Mouse (Mus musculus) neural tube, embryonic 15.5 days (tissue): ENCODE data around the gene Gpr4. TPM values are rescaled to one million over a fixed set of nuclear protein-coding genes. Genes with fewer than 3 reads are reported as not detected.

Experiments
- ATAC-seq: fragments of 200-750 bp; cut with Nextera tagmentation; 2 replicates; pipeline ENCODE4 v1.8.0; 2017; ENCODE audit warnings: mild to moderate bottlenecking, moderate TSS enrichment, moderate library complexity; ENCODE audit not compliant: low FRiP score
- H3K27ac ChIP-seq: fragments of 300-500 bp; sonication (generic); replicated peaks from 2 replicates; pipeline ENCODE4 v1.5.1; 2015; ENCODE audit warnings: mild to moderate bottlenecking, inconsistent platforms
- H3K27me3 ChIP-seq: fragments of 300-500 bp; sonication (generic); replicated peaks from 2 replicates; pipeline ENCODE4 v1.6.1; 2015; ENCODE audit warnings: inconsistent platforms
- H3K36me3 ChIP-seq: fragments of 300-500 bp; sonication (generic); 2 replicates; pipeline ENCODE4 v1.6.1; 2015; ENCODE audit warnings: inconsistent platforms
- H3K4me1 ChIP-seq: fragments of 300-500 bp; sonication (generic); 2 replicates; pipeline ENCODE4 v1.6.1; 2015; ENCODE audit warnings: inconsistent platforms
- H3K4me2 ChIP-seq: fragments of 300-500 bp; sonication (generic); 2 replicates; pipeline ENCODE4 v1.6.1; 2015; ENCODE audit warnings: inconsistent platforms, mild to moderate bottlenecking, moderate library complexity
- H3K4me3 ChIP-seq: fragments of 300-500 bp; sonication (generic); replicated peaks from 2 replicates; pipeline ENCODE4 v1.5.1; 2015; ENCODE audit warnings: mild to moderate bottlenecking, inconsistent platforms
- H3K9ac ChIP-seq: fragments of 300-500 bp; sonication (generic); replicated peaks from 2 replicates; pipeline ENCODE4 v1.6.1; 2015; ENCODE audit warnings: mild to moderate bottlenecking, inconsistent platforms
- H3K9me3 ChIP-seq: fragments of 300-500 bp; sonication (generic); replicated peaks from 2 replicates; pipeline ENCODE4 v1.6.1; 2016; ENCODE audit warnings: inconsistent platforms
- WGBS: fragments of 180-500 bp; shearing (Covaris S2); methylation state at CpG from one replicate; pipeline ENCODE4 v1.1.7; 2015; ENCODE audit warnings: mixed read lengths; 5-methylcytosine and 5-hydroxymethylcytosine counted together
- polyA plus RNA-seq: library from polyadenylated mRNA; unstranded; fragments of >200 nt; fragmentation: Nextera tagmentation; extraction: Ambion mirVana; gene quantifications from 2 replicates; pipeline ENCODE4 v1.2.1, GENCODE M21; 2015

Gene Gpr4
- polyA plus RNA-seq, 1 experiment from 2014 or later, result 3.1 TPM

GRCm38 (mm10) chr7:19245083-19245482 lies 32.7 kb downstream of the Gpr4 start:
- Histone ChIP-seq H3K27ac (no peak overlapping the region), H3K4me2 (no peak overlapping the region), H3K4me3 (no peak overlapping the region), H3K9me3 (no peaks in the 10 kb centered on the region), H3K9ac (no peak overlapping the region), H3K27me3 (no peaks in the 10 kb centered on the region), H3K36me3 (peaks cover 17% of the 10 kb centered on the region), H3K4me1 (no peaks in the 10 kb centered on the region)
- ATAC-seq, result no peak
- WGBS, result 86% methylated on average over 3 of the region's 3 CpGs

- Histone ChIP-seq H3K4me1 (no peaks in the 10 kb centered on the region), H3K36me3 (peaks cover 17% of the 10 kb centered on the region), H3K9me3 (no peaks in the 10 kb centered on the region), H3K4me2 (no peak overlapping the region), H3K27me3 (no peaks in the 10 kb centered on the region), H3K4me3 (no peak overlapping the region), H3K9ac (no peak overlapping the region), H3K27ac (no peak overlapping the region)
- 90% methylated on average over 1 of the region's 1 CpGs for WGBS
- no peak for ATAC-seq
Observed at GRCm38 (mm10) chr7:19246855-19247254, 34.5 kb downstream of the Gpr4 start.

DNA sequence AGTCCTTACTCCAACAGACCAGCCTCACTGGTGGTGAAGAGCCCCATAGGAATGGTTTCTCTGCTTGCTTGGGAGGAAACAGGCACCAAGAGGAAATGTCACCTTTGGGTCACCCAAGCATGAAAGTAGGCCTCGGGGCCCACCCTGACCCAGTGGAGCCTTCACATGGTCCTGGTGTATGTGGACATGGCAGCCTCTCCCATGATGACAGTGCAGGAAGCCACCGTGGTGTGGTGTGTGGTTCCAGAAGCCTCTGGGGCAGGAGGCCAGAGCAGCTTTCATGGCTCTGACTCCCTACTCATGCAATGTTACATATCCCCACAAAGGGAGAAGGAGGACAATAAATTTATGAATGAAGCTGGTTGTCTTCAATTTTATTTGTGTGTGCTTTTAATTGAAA lies 35.2 kb downstream of the Gpr4 start:
- H3K27me3 ChIP-seq, result no peaks in the 10 kb centered on the region
- no peaks in the 10 kb centered on the region for H3K4me1 ChIP-seq
- H3K27ac ChIP-seq, result no peak overlapping the region
- H3K4me2 ChIP-seq, result no peak overlapping the region
- H3K9ac ChIP-seq, result no peak overlapping the region
- no peak overlapping the region for H3K4me3 ChIP-seq
- peaks cover 17% of the 10 kb centered on the region for H3K36me3 ChIP-seq
- ATAC-seq, result no peak
- 100% methylated on average over 2 of the region's 2 CpGs for WGBS
- no peaks in the 10 kb centered on the region for H3K9me3 ChIP-seq

DNA sequence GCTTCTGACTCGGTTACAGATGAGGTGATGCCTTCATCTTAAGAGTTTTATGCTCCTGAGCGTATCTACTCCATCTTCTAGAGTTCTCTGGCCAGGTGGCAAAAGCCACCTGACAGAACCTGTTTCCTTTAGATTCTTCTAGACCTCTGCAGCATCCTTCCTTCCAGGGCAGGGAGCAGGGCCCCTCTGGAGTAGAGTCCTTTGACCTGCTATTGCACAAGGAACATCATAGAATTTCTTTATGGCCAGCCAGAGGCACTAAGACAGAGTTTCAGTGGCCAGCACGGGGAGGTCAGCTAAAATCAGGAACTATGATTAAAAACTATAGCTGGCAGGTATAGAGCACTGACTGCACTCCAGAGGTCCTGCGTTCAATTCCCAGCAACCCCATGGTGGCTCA lies 39.7 kb downstream of the Gpr4 start:
- no peaks in the 10 kb centered on the region for H3K9me3 ChIP-seq
- no peak for ATAC-seq
- H3K36me3 ChIP-seq, result peaks cover 14% of the 10 kb centered on the region; the same call in 1 of the 2 replicates
- WGBS, result 85% methylated on average over 4 of the region's 4 CpGs
- H3K4me1 ChIP-seq, result no peaks in the 10 kb centered on the region
- H3K27me3 ChIP-seq, result no peaks in the 10 kb centered on the region
- no peak overlapping the region for H3K4me2 ChIP-seq
- no peak overlapping the region for H3K9ac ChIP-seq
- H3K27ac ChIP-seq, result no peak overlapping the region
- H3K4me3 ChIP-seq, result no peak overlapping the region

- H3K36me3 ChIP-seq, result peaks cover 27% of the 10 kb centered on the region
- no peak overlapping the region for H3K4me2 ChIP-seq
- ATAC-seq, result no peak
- H3K4me3 ChIP-seq, result no peak overlapping the region
- no peaks in the 10 kb centered on the region for H3K4me1 ChIP-seq
- H3K9ac ChIP-seq, result no peak overlapping the region
- WGBS, result 65% methylated on average over 5 of the region's 5 CpGs
- no peak overlapping the region for H3K27ac ChIP-seq
- H3K27me3 ChIP-seq, result no peaks in the 10 kb centered on the region
- no peaks in the 10 kb centered on the region for H3K9me3 ChIP-seq
Observed at GRCm38 (mm10) chr7:19253437-19253836, 41.1 kb downstream of the Gpr4 start.

GRCm38 (mm10) chr7:19255395-19255794 lies 43.1 kb downstream of the Gpr4 start:
- no peak overlapping the region for H3K27ac ChIP-seq
- H3K9ac ChIP-seq, result no peak overlapping the region
- H3K36me3 ChIP-seq, result peaks cover 47% of the 10 kb centered on the region
- H3K4me1 ChIP-seq, result no peaks in the 10 kb centered on the region
- H3K4me3 ChIP-seq, result no peak overlapping the region
- H3K4me2 ChIP-seq, result no peak overlapping the region
- 79% methylated on average over 17 of the region's 17 CpGs for WGBS
- ATAC-seq, result no peak
- no peaks in the 10 kb centered on the region for H3K27me3 ChIP-seq
- H3K9me3 ChIP-seq, result no peaks in the 10 kb centered on the region

- 88% methylated on average over 7 of the region's 7 CpGs for WGBS
- Histone ChIP-seq H3K9ac (no peak overlapping the region), H3K4me1 (no peaks in the 10 kb centered on the region), H3K27ac (no peak overlapping the region), H3K27me3 (no peaks in the 10 kb centered on the region), H3K36me3 (peaks cover 54% of the 10 kb centered on the region), H3K9me3 (no peaks in the 10 kb centered on the region), H3K4me3 (no peak overlapping the region), H3K4me2 (no peak overlapping the region)
- no peak for ATAC-seq
Observed at GRCm38 (mm10) chr7:19256567-19256966, 44.2 kb downstream of the Gpr4 start.

DNA sequence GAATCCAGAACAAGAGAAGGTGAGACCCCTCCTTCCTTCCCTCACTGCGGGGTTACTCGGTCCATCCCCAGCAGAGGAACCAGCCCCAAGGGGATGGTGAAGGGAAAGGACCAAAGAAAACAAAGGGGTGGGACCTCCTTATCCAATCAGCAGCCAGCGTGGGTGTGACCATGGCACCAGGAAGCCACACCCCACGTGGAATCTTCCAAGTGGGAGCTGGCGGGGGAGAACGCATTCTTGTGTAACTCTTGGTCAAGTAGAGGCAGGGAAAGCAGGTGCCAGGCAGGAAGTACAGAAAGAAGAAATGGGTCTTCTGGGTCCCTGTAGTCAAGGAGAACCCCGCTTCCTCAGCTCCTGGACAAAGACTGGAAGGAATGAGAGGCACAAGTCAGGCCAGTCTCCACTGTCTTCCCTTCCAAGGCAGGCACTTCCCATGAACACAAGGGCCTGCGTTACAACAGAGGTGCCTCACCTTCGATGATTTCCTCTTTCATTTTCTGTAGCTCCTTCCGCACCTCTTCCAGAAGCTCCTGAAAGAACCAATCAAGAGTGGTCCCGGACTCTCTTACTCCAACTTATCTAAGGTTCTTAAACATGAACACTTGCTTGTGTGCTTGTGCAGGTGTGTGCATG lies 45.2 kb downstream of the Gpr4 start:
- WGBS, result 37% methylated on average over 11 of the region's 11 CpGs

GRCm38 (mm10) chr7:19258336-19258735 lies 46.0 kb downstream of the Gpr4 start:
- no peak overlapping the region for H3K27ac ChIP-seq
- no peaks in the 10 kb centered on the region for H3K27me3 ChIP-seq
- no peaks in the 10 kb centered on the region for H3K9me3 ChIP-seq
- peaks cover 70% of the 10 kb centered on the region for H3K36me3 ChIP-seq
- H3K4me1 ChIP-seq, result no peaks in the 10 kb centered on the region
- WGBS, result 79% methylated on average over 3 of the region's 3 CpGs
- no peak overlapping the region for H3K4me2 ChIP-seq
- ATAC-seq, result no peak
- no peak overlapping the region for H3K4me3 ChIP-seq
- H3K9ac ChIP-seq, result no peak overlapping the region

More for the DNA sequence above, 45.2 kb downstream of the Gpr4 start:
- H3K27ac ChIP-seq, result no peak overlapping the region
- H3K9me3 ChIP-seq, result no peaks in the 10 kb centered on the region
- H3K9ac ChIP-seq, result no peak overlapping the region
- no peaks in the 10 kb centered on the region for H3K4me1 ChIP-seq
- H3K36me3 ChIP-seq, result peaks cover 62% of the 10 kb centered on the region
- peak; percentile 68 for ATAC-seq
- no peak overlapping the region for H3K4me2 ChIP-seq
- H3K27me3 ChIP-seq, result no peaks in the 10 kb centered on the region
- H3K4me3 ChIP-seq, result no peak overlapping the region

DNA sequence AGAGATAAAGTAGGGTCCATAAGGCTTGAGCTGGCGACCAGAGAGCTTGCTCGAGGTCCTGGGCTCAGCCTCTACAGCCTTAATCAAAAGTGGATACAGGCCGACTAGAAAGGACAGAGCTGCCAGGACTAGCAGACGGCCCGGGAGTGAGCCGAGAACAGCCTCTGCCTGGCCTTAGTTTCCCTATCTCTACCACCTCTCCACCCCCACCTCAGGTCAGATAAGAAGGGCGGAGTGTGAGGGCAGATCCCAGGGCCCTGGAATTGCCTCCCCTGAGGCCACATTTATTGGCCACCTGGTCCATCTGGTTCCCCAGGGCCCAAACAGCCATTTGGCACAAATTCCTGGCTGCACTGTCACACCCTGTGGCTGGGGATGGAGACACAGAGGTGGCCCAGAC lies 52.8 kb downstream of the Gpr4 start:
- Histone ChIP-seq H3K9me3 (no peaks in the 10 kb centered on the region), H3K36me3 (peaks cover 47% of the 10 kb centered on the region), H3K4me1 (peaks cover 36% of the 10 kb centered on the region), H3K27ac (no peak overlapping the region), H3K27me3 (no peaks in the 10 kb centered on the region), H3K4me2 (no peak overlapping the region), H3K4me3 (no peak overlapping the region), H3K9ac (no peak overlapping the region)
- ATAC-seq, result no peak
- 80% methylated on average over 7 of the region's 7 CpGs for WGBS

- H3K4me1 ChIP-seq, result peaks cover 46% of the 10 kb centered on the region
- H3K27ac ChIP-seq, result no peak overlapping the region
- WGBS, result 86% methylated on average over 10 of the region's 10 CpGs
- H3K4me3 ChIP-seq, result no peak overlapping the region
- no peak overlapping the region for H3K9ac ChIP-seq
- H3K9me3 ChIP-seq, result no peaks in the 10 kb centered on the region
- no peak for ATAC-seq
- H3K4me2 ChIP-seq, result no peak overlapping the region
- peaks cover 40% of the 10 kb centered on the region for H3K36me3 ChIP-seq
- H3K27me3 ChIP-seq, result no peaks in the 10 kb centered on the region
Observed at GRCm38 (mm10) chr7:19265928-19266822, 53.8 kb downstream of the Gpr4 start.

DNA sequence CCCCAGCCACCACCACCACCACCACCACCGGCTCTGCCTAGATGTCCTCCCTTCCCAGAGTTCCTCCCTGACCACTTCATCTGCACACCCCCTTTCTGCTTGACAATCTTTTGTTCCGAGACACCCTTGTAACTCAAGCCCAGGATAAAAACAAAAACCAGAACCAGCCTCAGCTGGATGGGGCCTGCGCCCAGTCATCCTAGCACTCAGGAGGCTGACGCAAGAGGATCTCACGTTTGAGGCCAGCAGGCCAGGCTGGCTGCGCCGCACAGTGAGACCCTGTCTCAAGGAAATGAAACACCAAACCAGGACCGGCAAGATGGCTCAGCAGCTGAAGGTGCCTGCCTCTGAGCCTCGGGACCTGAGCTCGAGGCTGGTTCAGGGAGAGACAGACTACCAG lies 54.7 kb downstream of the Gpr4 start:
- Histone ChIP-seq H3K4me3 (no peak overlapping the region), H3K27me3 (no peaks in the 10 kb centered on the region), H3K4me2 (no peak overlapping the region), H3K36me3 (peaks cover 33% of the 10 kb centered on the region), H3K9ac (no peak overlapping the region), H3K27ac (no peak overlapping the region), H3K9me3 (no peaks in the 10 kb centered on the region), H3K4me1 (peaks cover 46% of the 10 kb centered on the region)
- 75% methylated on average over 10 of the region's 10 CpGs for WGBS
- no peak for ATAC-seq
